Mouse (Mus musculus) heart, postnatal 10 days (tissue): ENCODE measurements around the gene Pcyt1a. TPM values are rescaled to one million over a fixed set of nuclear protein-coding genes. Genes with fewer than 3 reads are reported as not detected.
A peak's percentile ranks its signal among the peaks of the same experiment; 100 is the strongest.

Source experiments
- DNase-seq, 2 experiments: peaks; one replicate each; pipeline ENCODE4 v3.0.0; 2021
- intact Hi-C: fragments of 180-260 bp; cut with DNase I; formaldehyde crosslinking; loops from one replicate; pipeline ENCODE4 v1.15.1; 2025
- total RNA-seq, 2 experiments: library from RNA; stranded (reverse); gene quantifications; 2 replicates each; pipeline ENCODE4 v1.2.3; 2021

Gene Pcyt1a
- 100 to 1,000 TPM in 1 of 2 experiments, 10 to 100 TPM in 1; 98.6 to 107 TPM for total RNA-seq

- DNase-seq: peak; percentile 93
- intact Hi-C loops: loop anchor here (2.0 to 5.0 kb wide), 2 partner anchors 28 to 98 kb away; partner anchors contain the start of gene Ubxn7
Measured at GRCm38 (mm10) chr16:32430474-32431046, at the start of gene Pcyt1a. Gene Pcyt1a (plus strand): TSS chr16:32430921.

- DNase-seq: no peak
Measured at GRCm38 (mm10) chr16:32382901-32383300, 47.8 kb upstream of the Pcyt1a start.

GRCm38 (mm10) chr16:32384885-32385284 is 45.8 kb upstream of the Pcyt1a start:
- intact Hi-C loops: no loop called here
- DNase-seq: no peak

More at GRCm38 (mm10) chr16:32382901-32383300, 47.8 kb upstream of the Pcyt1a start:
- intact Hi-C loops: no loop called here

- no peak for DNase-seq
- intact Hi-C loops: no loop called here
Measured at GRCm38 (mm10) chr16:32386826-32387225, 43.9 kb upstream of the Pcyt1a start.

GRCm38 (mm10) chr16:32389049-32389448 is 41.7 kb upstream of the Pcyt1a start:
- DNase-seq: no peak
- intact Hi-C loops: no loop called here

GRCm38 (mm10) chr16:32389841-32390240 is 40.9 kb upstream of the Pcyt1a start:
- DNase-seq: no peak
- intact Hi-C loops: no loop called here

- no peak for DNase-seq
- intact Hi-C loops: no loop called here
Measured at GRCm38 (mm10) chr16:32390882-32391281, 39.8 kb upstream of the Pcyt1a start.

GRCm38 (mm10) chr16:32395679-32396540 is 34.8 kb upstream of the Pcyt1a start:
- intact Hi-C loops: no loop called here
- DNase-seq: peak in 1 of 2 experiments; percentile 43

GRCm38 (mm10) chr16:32396541-32396835 is 34.2 kb upstream of the Pcyt1a start:
- peak in 1 of 2 experiments; percentile 32 for DNase-seq
- intact Hi-C loops: no loop called here

- intact Hi-C loops: no loop called here
Measured at GRCm38 (mm10) chr16:32398206-32398605, 32.5 kb upstream of the Pcyt1a start.

GRCm38 (mm10) chr16:32400267-32400666 is 30.5 kb upstream of the Pcyt1a start, which contains the start of gene Tm4sf19:
Gene Tm4sf19 (plus strand): TSS chr16:32400506.
- no peak for DNase-seq
- intact Hi-C loops: no loop called here

More at GRCm38 (mm10) chr16:32398206-32398605, 32.5 kb upstream of the Pcyt1a start:
- no peak for DNase-seq

GRCm38 (mm10) chr16:32401335-32401965 is 29.3 kb upstream of the Pcyt1a start:
- DNase-seq: no peak
- intact Hi-C loops: no loop called here

GRCm38 (mm10) chr16:32402818-32403217 is 27.9 kb upstream of the Pcyt1a start:
- DNase-seq: no peak
- intact Hi-C loops: no loop called here

GRCm38 (mm10) chr16:32405716-32406115 is 25.0 kb upstream of the Pcyt1a start:
- intact Hi-C loops: no loop called here
- DNase-seq: no peak

GRCm38 (mm10) chr16:32406671-32407070 is 24.1 kb upstream of the Pcyt1a start:
- intact Hi-C loops: no loop called here
- no peak for DNase-seq

GRCm38 (mm10) chr16:32407730-32408129 is 23.0 kb upstream of the Pcyt1a start:
- intact Hi-C loops: no loop called here
- no peak for DNase-seq

- DNase-seq: no peak
- intact Hi-C loops: no loop called here
Measured at GRCm38 (mm10) chr16:32417457-32417856, 13.3 kb upstream of the Pcyt1a start.

- intact Hi-C loops: no loop called here
- DNase-seq: peak; percentile 96 to 98
Measured at GRCm38 (mm10) chr16:32419517-32420483, 10.9 kb upstream of the Pcyt1a start, which contains the start of gene Tctex1d2. Gene Tctex1d2 (plus strand): TSS chr16:32419702.

- intact Hi-C loops: no loop called here
Measured at GRCm38 (mm10) chr16:32427506-32427905, 3.2 kb upstream of the Pcyt1a start.

GRCm38 (mm10) chr16:32431047-32431591 is 398 bp downstream of the Pcyt1a start:
- intact Hi-C loops: loop anchor here (2.0 to 5.0 kb wide), 2 partner anchors 28 to 99 kb away; partner anchors contain the start of gene Ubxn7
- no peak for DNase-seq

More at GRCm38 (mm10) chr16:32427506-32427905, 3.2 kb upstream of the Pcyt1a start:
- no peak for DNase-seq
